Mouse (Mus musculus) heart, adult 2 months (tissue): ENCODE measurements around the gene Ppp2r1b.

Source experiments
- CTCF ChIP-seq: fragments of 200-600 bp; IDR thresholded peaks from 2 replicates; pipeline ENCODE4 v1.8.1; 2022; ENCODE audit warnings: antibody characterized with exemption, mild to moderate bottlenecking, moderate library complexity
- EP300 ChIP-seq: fragments of 200-500 bp; IDR thresholded peaks from 2 replicates; pipeline ENCODE4 v1.6.1; 2011; ENCODE audit warnings: low read depth, low read length, control low read depth; ENCODE audit not compliant: insufficient read depth
- POLR2A ChIP-seq: fragments of 200-500 bp; IDR thresholded peaks from 2 replicates; pipeline ENCODE4 v1.6.1; 2011; ENCODE audit warnings: mild to moderate bottlenecking, low read depth, low read length, control low read depth; ENCODE audit not compliant: insufficient read depth

GRCm38 (mm10) chr9:50868182-50868581 lies 23.1 kb downstream of the Ppp2r1b start:
- TF ChIP-seq CTCF (no peak), POLR2A (no peak), EP300 (no peak)
